Mouse (Mus musculus) limb, embryonic 12.5 days (tissue): ENCODE data around the gene Inca1. TPM values are rescaled to one million over a fixed set of nuclear protein-coding genes. Genes with fewer than 3 reads are reported as not detected.

Source experiments
- ATAC-seq: fragments of 200-750 bp; cut with Nextera tagmentation; 2 replicates; pipeline ENCODE4 v1.8.0; 2017; ENCODE audit warnings: low read depth, moderate TSS enrichment; ENCODE audit not compliant: insufficient number of reproducible peaks, insufficient read depth, low FRiP score, low TSS enrichment
- H3K27ac ChIP-seq: fragments of 300-500 bp; sonication (generic); 2 replicates; pipeline ENCODE4 v1.5.1; 2016; ENCODE audit warnings: mild to moderate bottlenecking, moderate library complexity
- H3K27me3 ChIP-seq: fragments of 300-500 bp; sonication (generic); 2 replicates; pipeline ENCODE4 v1.6.1; 2016; ENCODE audit warnings: mild to moderate bottlenecking, moderate library complexity
- H3K36me3 ChIP-seq: fragments of 300-500 bp; sonication (generic); 2 replicates; pipeline ENCODE4 v1.6.1; 2016; ENCODE audit warnings: mild to moderate bottlenecking, moderate library complexity
- H3K4me1 ChIP-seq: fragments of 300-500 bp; sonication (generic); replicated peaks from 2 replicates; pipeline ENCODE4 v1.6.1; 2016
- H3K4me2 ChIP-seq: fragments of 300-500 bp; sonication (generic); 2 replicates; pipeline ENCODE4 v1.6.1; 2016; ENCODE audit warnings: mild to moderate bottlenecking, moderate library complexity
- H3K4me3 ChIP-seq: fragments of 300-500 bp; sonication (generic); replicated peaks from 2 replicates; pipeline ENCODE4 v1.5.1; 2016; ENCODE audit warnings: mild to moderate bottlenecking
- H3K9ac ChIP-seq: fragments of 300-500 bp; sonication (generic); replicated peaks from 2 replicates; pipeline ENCODE4 v1.6.1; 2016; ENCODE audit warnings: mild to moderate bottlenecking, moderate library complexity
- H3K9me3 ChIP-seq: fragments of 300-500 bp; sonication (generic); 2 replicates; pipeline ENCODE4 v1.6.1; 2016; ENCODE audit warnings: mild to moderate bottlenecking, moderate library complexity
- WGBS: fragments of 180-500 bp; shearing (Covaris S2); methylation state at CpG from one replicate; pipeline ENCODE4 v1.1.7; 2016; 5-methylcytosine and 5-hydroxymethylcytosine counted together
- polyA plus RNA-seq: library from polyadenylated mRNA; unstranded; fragments of >200 nt; fragmentation: Nextera tagmentation; extraction: Ambion mirVana; gene quantifications from 2 replicates; pipeline ENCODE4 v1.2.1, GENCODE M21; 2016

Inca1 gene
- polyA plus RNA-seq, 1 experiment from 2014 or later: 1.0 TPM

DNA sequence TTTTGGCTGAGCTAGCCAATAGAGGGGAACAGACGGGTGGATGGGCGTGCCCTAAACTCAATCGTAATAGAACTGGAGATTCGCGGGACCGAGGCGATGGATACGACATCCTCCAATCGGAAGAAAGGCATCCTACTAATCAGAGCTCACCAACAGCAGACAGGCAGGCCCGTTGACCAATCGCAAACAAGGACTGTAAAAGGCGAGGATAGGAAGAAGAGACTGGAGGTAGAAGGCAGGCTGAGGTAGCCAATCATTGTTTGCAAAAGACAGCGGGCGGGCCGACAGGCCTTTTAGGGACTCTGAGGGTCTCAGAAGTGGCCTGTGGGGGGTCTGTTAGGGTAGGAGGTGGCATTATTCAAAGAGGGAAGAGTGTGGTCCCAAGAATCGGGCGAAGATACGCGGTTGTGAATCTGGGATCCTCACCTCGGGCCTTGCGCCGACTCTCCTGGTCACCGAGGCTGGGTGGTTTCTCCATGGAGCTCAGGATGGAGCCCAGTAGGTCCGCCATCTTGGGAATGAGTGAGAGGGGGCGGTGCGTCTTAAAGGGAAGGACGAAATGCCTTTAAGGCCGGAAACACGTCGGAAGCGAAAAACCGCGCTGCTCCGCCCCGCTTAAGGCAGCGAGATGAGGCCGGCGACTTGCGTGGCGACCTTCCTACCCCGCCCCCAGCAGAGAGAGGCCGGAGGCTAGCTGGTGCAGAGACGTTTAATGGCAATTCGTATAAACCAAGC is 31.0 kb downstream of the Inca1 start, which contains the start of gene Spag7:
Gene Spag7 (minus strand): TSS at position 646 of the 735 bp plus-strand sequence.
- H3K9me3 ChIP-seq: no peaks in the 10 kb centered on the region
- H3K9ac ChIP-seq: peak within 1 kb of the TSS; percentile 67
- H3K27me3 ChIP-seq: no peaks in the 10 kb centered on the region
- peak within 1 kb of the TSS; percentile 97 for H3K27ac ChIP-seq
- H3K4me1 ChIP-seq: peaks cover 26% of the 10 kb centered on the region
- H3K36me3 ChIP-seq: peaks cover 57% of the 10 kb centered on the region
- H3K4me3 ChIP-seq: peak within 1 kb of the TSS; percentile 52
- H3K4me2 ChIP-seq: peak within 1 kb of the TSS; percentile 67
- under 1% methylated on average over 44 of the region's 44 CpGs for WGBS
- peak; percentile 96 for ATAC-seq

DNA sequence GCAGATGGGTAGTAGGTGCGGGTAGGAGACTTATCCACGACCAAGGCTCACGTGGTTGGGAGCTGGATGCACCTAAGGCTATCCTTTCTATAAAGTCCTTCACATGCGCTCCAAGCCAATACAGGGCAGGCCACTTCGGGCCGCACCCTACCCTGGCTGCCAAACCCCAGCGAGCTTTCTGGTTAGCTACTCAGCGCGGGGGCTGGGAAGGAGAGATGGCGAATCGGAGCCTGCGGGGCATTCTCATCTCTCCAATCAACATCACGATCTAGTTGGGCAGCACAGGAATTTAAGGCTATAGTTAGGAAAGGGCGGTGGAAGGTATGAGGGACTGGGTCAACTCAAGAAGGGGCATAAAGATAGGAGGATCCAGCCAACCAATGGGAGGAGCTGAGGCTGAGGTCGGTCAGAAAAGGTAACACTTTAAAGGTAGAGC is 31.6 kb downstream of the Inca1 start:
- WGBS: under 1% methylated on average over 15 of the region's 15 CpGs
- Histone ChIP-seq H3K36me3 (peaks cover 59% of the 10 kb centered on the region), H3K9me3 (no peaks in the 10 kb centered on the region), H3K27ac (peak overlapping the region; percentile 97), H3K4me2 (peak overlapping the region; percentile 67), H3K9ac (peak overlapping the region; percentile 58), H3K4me3 (peak overlapping the region; percentile 52), H3K27me3 (no peaks in the 10 kb centered on the region), H3K4me1 (peaks cover 26% of the 10 kb centered on the region)
- no peak; the same call in 1 of the 2 replicates for ATAC-seq

DNA sequence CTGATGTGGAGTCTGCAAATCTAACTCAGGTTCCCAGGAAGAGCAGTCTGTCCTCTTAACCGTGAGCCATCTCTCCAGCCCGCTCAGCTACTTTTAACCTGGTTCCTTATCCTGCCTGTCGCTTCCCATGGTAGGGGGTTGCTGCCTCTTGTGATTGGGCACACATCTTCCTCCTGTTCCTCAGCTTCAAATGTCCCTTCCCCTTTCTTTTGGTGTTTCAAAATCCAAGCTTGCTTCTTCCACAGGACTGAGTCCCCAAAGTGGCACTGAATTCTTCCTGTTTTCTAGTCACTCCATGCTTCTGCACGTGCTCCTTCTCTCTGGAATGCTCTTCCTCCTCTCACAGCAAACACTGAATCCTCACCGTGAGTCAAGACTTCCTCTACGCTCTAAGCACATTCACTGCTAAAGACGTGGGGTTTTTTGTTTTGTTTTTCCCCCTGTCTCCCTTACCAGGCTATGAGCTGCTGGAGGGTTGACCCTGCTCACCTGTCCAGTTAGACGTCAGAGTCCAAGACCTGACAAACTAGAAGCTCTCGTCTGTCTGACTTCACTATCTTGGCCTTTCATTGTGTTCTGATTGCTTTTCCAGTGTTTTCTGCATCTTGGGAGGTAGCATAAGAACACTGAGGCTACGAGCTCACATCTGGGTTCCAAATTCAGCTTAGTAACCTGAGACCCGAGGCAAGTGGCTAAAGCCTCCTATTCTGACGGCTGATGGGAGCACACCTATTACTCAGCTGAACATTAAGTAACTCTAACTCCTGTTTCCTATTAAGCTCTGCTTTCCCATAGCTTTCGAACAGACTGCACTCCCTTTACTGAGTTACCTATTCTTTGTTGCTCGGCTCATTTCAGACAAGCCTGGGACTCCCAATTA is 32.4 kb downstream of the Inca1 start:
- H3K27me3 ChIP-seq: no peaks in the 10 kb centered on the region
- 51% methylated on average over 14 of the region's 14 CpGs for WGBS
- ATAC-seq: no peak
- H3K9me3 ChIP-seq: no peaks in the 10 kb centered on the region
- peaks cover 64% of the 10 kb centered on the region for H3K36me3 ChIP-seq
- peaks cover 26% of the 10 kb centered on the region for H3K4me1 ChIP-seq
- H3K4me3 ChIP-seq: peak overlapping the region; percentile 52
- peak overlapping the region; percentile 58 for H3K9ac ChIP-seq
- peak overlapping the region; percentile 97 for H3K27ac ChIP-seq
- peak overlapping the region; percentile 67 for H3K4me2 ChIP-seq

- no peak overlapping the region for H3K9ac ChIP-seq
- no peak overlapping the region for H3K27ac ChIP-seq
- no peaks in the 10 kb centered on the region for H3K9me3 ChIP-seq
- 94% methylated on average over 8 of the region's 8 CpGs for WGBS
- peaks cover 64% of the 10 kb centered on the region for H3K36me3 ChIP-seq
- no peak overlapping the region for H3K4me3 ChIP-seq
- ATAC-seq: no peak
- H3K4me2 ChIP-seq: no peak overlapping the region
- no peaks in the 10 kb centered on the region for H3K27me3 ChIP-seq
- H3K4me1 ChIP-seq: peaks cover 26% of the 10 kb centered on the region
These were observed 33.3 kb downstream of the Inca1 start for GRCm38 (mm10) chr11:70666687-70667086.

- Histone ChIP-seq H3K9me3 (no peaks in the 10 kb centered on the region), H3K36me3 (peaks cover 76% of the 10 kb centered on the region), H3K9ac (no peak overlapping the region), H3K27ac (no peak overlapping the region), H3K4me2 (no peak overlapping the region), H3K4me1 (peaks cover 13% of the 10 kb centered on the region), H3K4me3 (no peak overlapping the region), H3K27me3 (no peaks in the 10 kb centered on the region)
- no peak for ATAC-seq
- 93% methylated on average over 9 of the region's 9 CpGs for WGBS
These were observed 35.2 kb downstream of the Inca1 start for GRCm38 (mm10) chr11:70664741-70665140.

DNA sequence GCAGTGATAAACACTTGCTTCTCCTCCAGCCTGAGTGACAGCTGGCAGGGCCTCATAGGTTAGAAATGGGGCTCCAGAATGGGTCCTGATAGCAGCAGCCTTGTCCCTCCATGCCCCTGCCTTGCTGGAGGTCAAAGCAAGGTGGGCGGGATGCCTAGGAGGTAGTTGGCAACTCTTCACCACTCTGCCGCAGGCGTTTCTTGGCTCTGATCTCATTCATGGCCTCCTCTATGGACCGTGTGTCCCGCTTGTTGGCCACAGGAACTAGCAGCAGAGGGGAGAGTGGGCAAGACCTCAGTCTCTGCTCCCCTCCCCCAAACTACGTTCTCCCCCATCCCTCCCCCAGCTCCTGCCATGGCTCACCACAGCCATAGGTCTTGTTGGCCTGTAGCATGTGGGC is 36.0 kb downstream of the Inca1 start:
- Histone ChIP-seq H3K9me3 (no peaks in the 10 kb centered on the region), H3K36me3 (peaks cover 81% of the 10 kb centered on the region), H3K27ac (no peak overlapping the region), H3K27me3 (no peaks in the 10 kb centered on the region), H3K4me2 (no peak overlapping the region), H3K4me3 (no peak overlapping the region), H3K4me1 (peaks cover 15% of the 10 kb centered on the region), H3K9ac (no peak overlapping the region)
- WGBS: 93% methylated on average over 6 of the region's 6 CpGs
- ATAC-seq: no peak

DNA sequence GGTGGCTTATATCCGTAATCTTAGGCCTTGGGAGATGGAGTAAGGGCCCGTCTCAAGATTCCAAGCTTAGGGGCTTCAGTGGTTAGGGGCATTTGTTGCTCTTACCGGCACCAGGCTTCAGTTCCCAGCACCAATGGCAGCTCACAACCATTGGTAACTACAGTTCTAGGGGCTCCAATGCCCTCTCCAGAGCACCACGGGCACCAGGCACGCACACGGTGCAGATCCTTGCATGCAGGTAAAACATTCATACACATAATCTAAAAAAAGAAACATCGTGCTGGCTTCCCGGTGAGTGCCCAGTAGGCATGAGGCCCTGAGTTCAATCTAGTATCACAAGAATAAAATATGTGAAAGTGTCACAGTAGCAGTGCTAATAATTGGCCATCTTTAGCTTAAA is 36.9 kb downstream of the Inca1 start:
- Histone ChIP-seq H3K9me3 (no peaks in the 10 kb centered on the region), H3K4me2 (no peak overlapping the region), H3K4me3 (no peak overlapping the region), H3K27ac (no peak overlapping the region), H3K9ac (no peak overlapping the region), H3K36me3 (peaks cover 81% of the 10 kb centered on the region), H3K27me3 (no peaks in the 10 kb centered on the region), H3K4me1 (peaks cover 22% of the 10 kb centered on the region)
- ATAC-seq: no peak
- WGBS: 94% methylated on average over 8 of the region's 8 CpGs

DNA sequence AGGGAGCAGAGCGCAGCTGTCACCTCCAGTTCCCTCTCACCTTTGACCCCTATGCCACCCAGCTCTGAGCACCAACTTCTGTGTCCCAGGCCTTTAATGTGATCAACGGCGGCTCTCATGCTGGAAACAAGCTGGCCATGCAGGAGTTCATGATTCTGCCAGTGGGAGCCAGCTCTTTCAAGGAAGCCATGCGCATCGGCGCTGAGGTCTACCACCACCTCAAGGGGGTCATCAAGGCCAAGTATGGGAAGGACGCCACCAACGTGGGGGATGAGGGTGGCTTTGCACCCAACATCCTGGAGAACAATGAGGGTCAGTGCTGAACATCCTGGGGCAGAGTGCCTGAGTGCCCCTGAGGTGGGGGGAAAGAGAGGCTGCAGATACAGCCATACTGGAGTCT is 39.4 kb downstream of the Inca1 start:
- Histone ChIP-seq H3K4me1 (peaks cover 33% of the 10 kb centered on the region), H3K4me3 (no peak overlapping the region), H3K9me3 (no peaks in the 10 kb centered on the region), H3K4me2 (no peak overlapping the region), H3K27ac (no peak overlapping the region), H3K27me3 (no peaks in the 10 kb centered on the region), H3K9ac (no peak overlapping the region), H3K36me3 (peaks cover 63% of the 10 kb centered on the region)
- no peak for ATAC-seq
- 83% methylated on average over 8 of the region's 8 CpGs for WGBS

GRCm38 (mm10) chr11:70658942-70659341 is 41.0 kb downstream of the Inca1 start:
- 75% methylated on average over 8 of the region's 8 CpGs for WGBS
- Histone ChIP-seq H3K36me3 (peaks cover 47% of the 10 kb centered on the region), H3K27ac (no peak overlapping the region), H3K4me3 (no peak overlapping the region), H3K4me1 (peaks cover 35% of the 10 kb centered on the region), H3K4me2 (no peak overlapping the region; the same call in 1 of the 2 replicates), H3K27me3 (no peaks in the 10 kb centered on the region), H3K9ac (no peak overlapping the region), H3K9me3 (no peaks in the 10 kb centered on the region)
- ATAC-seq: no peak

DNA sequence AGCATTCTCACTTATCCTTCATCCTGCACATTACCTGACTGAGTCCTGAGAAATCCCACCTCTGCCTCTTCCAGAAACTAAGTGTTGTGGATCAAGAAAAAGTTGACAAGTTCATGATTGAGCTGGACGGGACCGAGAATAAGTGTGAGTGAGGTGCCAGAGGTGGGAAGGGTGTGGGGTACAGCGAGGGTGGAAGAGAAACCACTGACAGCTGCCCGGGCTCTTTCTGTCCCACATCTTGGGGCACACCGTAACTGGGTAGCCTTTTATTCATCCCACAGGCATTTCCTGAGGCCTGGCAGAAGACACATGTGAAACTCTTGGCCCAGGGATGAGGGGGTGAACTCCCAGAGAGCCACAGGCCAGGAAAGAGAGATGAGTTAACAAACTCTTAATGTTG is 41.4 kb downstream of the Inca1 start:
- Histone ChIP-seq H3K4me1 (peaks cover 35% of the 10 kb centered on the region), H3K4me2 (peak overlapping the region; percentile 97; the same call in 1 of the 2 replicates), H3K9ac (no peak overlapping the region), H3K9me3 (no peaks in the 10 kb centered on the region), H3K4me3 (no peak overlapping the region), H3K27ac (0 out of 2 replicates have a peak overlapping the region, but pooled peaks have one; percentile 98), H3K27me3 (no peaks in the 10 kb centered on the region), H3K36me3 (peaks cover 42% of the 10 kb centered on the region)
- ATAC-seq: no peak
- WGBS: 80% methylated on average over 5 of the region's 5 CpGs

DNA sequence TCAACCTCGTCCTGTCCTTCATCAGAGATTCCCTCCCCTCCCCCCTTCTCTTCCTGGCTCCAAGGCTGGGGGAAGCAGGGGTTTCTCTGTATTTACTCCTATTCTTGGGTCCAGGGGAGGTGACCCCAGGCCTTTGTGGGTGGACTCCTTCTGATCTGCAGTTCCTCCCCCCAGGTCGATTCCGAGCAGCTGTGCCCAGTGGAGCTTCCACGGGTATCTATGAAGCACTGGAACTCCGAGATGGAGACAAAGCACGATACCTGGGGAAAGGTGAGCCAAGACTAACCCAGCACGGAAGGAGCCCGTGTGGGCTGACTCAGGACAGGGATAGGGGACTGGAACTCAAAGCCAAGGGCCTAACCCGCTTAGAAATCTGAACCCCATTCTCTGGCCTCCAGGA is 42.0 kb downstream of the Inca1 start:
- H3K4me2 ChIP-seq: peak overlapping the region; percentile 97
- H3K4me3 ChIP-seq: 0 out of 2 replicates have a peak overlapping the region, but pooled peaks have one; percentile 11
- ATAC-seq: no peak
- peaks cover 36% of the 10 kb centered on the region for H3K4me1 ChIP-seq
- no peaks in the 10 kb centered on the region for H3K9me3 ChIP-seq
- no peaks in the 10 kb centered on the region for H3K27me3 ChIP-seq
- 0 out of 2 replicates have a peak overlapping the region, but pooled peaks have one; percentile 37 for H3K9ac ChIP-seq
- 55% methylated on average over 9 of the region's 9 CpGs for WGBS
- H3K36me3 ChIP-seq: peaks cover 39% of the 10 kb centered on the region
- peak overlapping the region; percentile 98; the same call in 1 of the 2 replicates for H3K27ac ChIP-seq
